Mouse (Mus musculus) embryonic fibroblast, embryonic 13.5 days (primary cell): ENCODE data around the gene Scn1b.

Experiments
- CTCF ChIP-seq: IDR thresholded peaks from 2 replicates; pipeline ENCODE4 v1.5.1; 2011; ENCODE audit warnings: mild to moderate bottlenecking, control low read depth, low read length, moderate library complexity, borderline replicate concordance; ENCODE audit not compliant: insufficient read depth
- POLR2A ChIP-seq: IDR thresholded peaks from 2 replicates; pipeline ENCODE4 v1.6.1; 2011; ENCODE audit warnings: low read depth, mild to moderate bottlenecking, control low read depth, low read length, moderate library complexity

DNA sequence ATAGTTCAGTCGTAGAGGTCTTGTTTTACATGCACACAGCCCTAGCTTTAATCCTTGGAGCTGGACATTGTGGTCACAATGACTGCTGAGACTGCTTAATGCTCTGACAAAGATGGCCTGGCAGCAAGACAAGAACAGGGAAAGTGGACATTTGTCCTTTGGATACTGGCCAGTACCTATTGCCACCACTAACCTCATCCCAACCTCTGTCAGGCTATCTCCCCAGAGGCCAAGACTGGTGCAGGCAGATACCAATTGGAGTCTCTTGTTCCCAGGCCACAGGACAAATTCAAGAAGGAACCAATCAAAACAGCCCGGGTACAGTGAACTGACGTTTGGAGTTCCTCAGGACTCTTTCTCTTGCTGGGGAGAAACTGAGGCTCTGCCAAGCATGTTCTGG lies 38.6 kb downstream of the Scn1b start:
- TF ChIP-seq CTCF (no peak), POLR2A (no peak)
